Mouse (Mus musculus) limb, embryonic 10.5 days (tissue): ENCODE measurements around the gene Egfl7. TPM values are rescaled to one million over a fixed set of nuclear protein-coding genes. Genes with fewer than 3 reads are reported as not detected.

ENCODE experiments used
- DNase-seq: peaks from one replicate; pipeline ENCODE4 v3.0.0-alpha.2; 2017; ENCODE audit warnings: low spot score
- H3K27ac ChIP-seq: fragments of 300-500 bp; sonication (generic); 2 replicates; pipeline ENCODE4 v1.5.1; 2016; ENCODE audit warnings: mild to moderate bottlenecking
- H3K27me3 ChIP-seq: fragments of 300-500 bp; sonication (generic); 2 replicates; pipeline ENCODE4 v1.6.1; 2016; ENCODE audit warnings: low read depth, mild to moderate bottlenecking; ENCODE audit not compliant: poor library complexity, severe bottlenecking
- H3K36me3 ChIP-seq: fragments of 300-500 bp; sonication (generic); 2 replicates; pipeline ENCODE4 v1.6.1; 2016; ENCODE audit warnings: mild to moderate bottlenecking, moderate library complexity
- H3K4me1 ChIP-seq: fragments of 300-500 bp; sonication (generic); 2 replicates; pipeline ENCODE4 v1.6.1; 2016
- H3K4me3 ChIP-seq: fragments of 300-500 bp; sonication (generic); 2 replicates; pipeline ENCODE4 v1.5.1; 2016; ENCODE audit warnings: mild to moderate bottlenecking, moderate library complexity
- H3K9me3 ChIP-seq: fragments of 300-500 bp; sonication (generic); replicated peaks from 2 replicates; pipeline ENCODE4 v1.6.1; 2016; ENCODE audit warnings: mild to moderate bottlenecking
- WGBS: fragments of 180-500 bp; shearing (Covaris S2); methylation state at CpG from one replicate; pipeline ENCODE4 v1.1.7; 2016; 5-methylcytosine and 5-hydroxymethylcytosine counted together
- polyA plus RNA-seq: library from polyadenylated mRNA; unstranded; fragments of >200 nt; fragmentation: Nextera tagmentation; extraction: Ambion mirVana; gene quantifications from 2 replicates; pipeline ENCODE4 v1.2.1, GENCODE M21; 2016

Gene Egfl7
- polyA plus RNA-seq, 1 experiment from 2014 or later, result 97.2 TPM

GRCm38 (mm10) chr2:26628792-26629437 lies 49.1 kb downstream of the Egfl7 start:
- peak; percentile 64 for DNase-seq
- Histone ChIP-seq H3K36me3 (peaks cover 23% of the 10 kb centered on the region), H3K4me1 (peaks cover 45% of the 10 kb centered on the region), H3K27me3 (peaks cover 11% of the 10 kb centered on the region; the same call in 1 of the 2 replicates), H3K9me3 (no peaks in the 10 kb centered on the region), H3K4me3 (peak overlapping the region; percentile 78), H3K27ac (peak overlapping the region; percentile 93)
- WGBS, result 21% methylated on average over 5 of the region's 5 CpGs

- no peak overlapping the region for H3K27ac ChIP-seq
- H3K27me3 ChIP-seq, result no peaks in the 10 kb centered on the region
- H3K4me1 ChIP-seq, result peaks cover 63% of the 10 kb centered on the region
- H3K4me3 ChIP-seq, result no peak overlapping the region
- no peaks in the 10 kb centered on the region for H3K9me3 ChIP-seq
- DNase-seq, result no peak
- peaks cover 61% of the 10 kb centered on the region for H3K36me3 ChIP-seq
- 90% methylated on average over 16 of the region's 16 CpGs for WGBS
Measured at GRCm38 (mm10) chr2:26632541-26633395, 53.0 kb downstream of the Egfl7 start.

GRCm38 (mm10) chr2:26633953-26634530 lies 54.2 kb downstream of the Egfl7 start:
- peaks cover 63% of the 10 kb centered on the region for H3K4me1 ChIP-seq
- H3K27ac ChIP-seq, result no peak overlapping the region
- no peaks in the 10 kb centered on the region for H3K27me3 ChIP-seq
- H3K9me3 ChIP-seq, result no peaks in the 10 kb centered on the region
- no peak for DNase-seq
- 76% methylated on average over 4 of the region's 4 CpGs for WGBS
- H3K36me3 ChIP-seq, result peaks cover 74% of the 10 kb centered on the region
- no peak overlapping the region for H3K4me3 ChIP-seq

- 66% methylated on average over 12 of the region's 12 CpGs for WGBS
- Histone ChIP-seq H3K36me3 (peaks cover 76% of the 10 kb centered on the region), H3K4me1 (peaks cover 58% of the 10 kb centered on the region), H3K4me3 (peak overlapping the region; percentile 6; the same call in 1 of the 2 replicates), H3K9me3 (no peaks in the 10 kb centered on the region), H3K27me3 (no peaks in the 10 kb centered on the region), H3K27ac (no peak overlapping the region; the same call in 1 of the 2 replicates)
- no peak for DNase-seq
Measured at GRCm38 (mm10) chr2:26634629-26635488, 55.0 kb downstream of the Egfl7 start.

GRCm38 (mm10) chr2:26635489-26636324 lies 55.9 kb downstream of the Egfl7 start:
- Histone ChIP-seq H3K36me3 (peaks cover 76% of the 10 kb centered on the region), H3K4me1 (peaks cover 56% of the 10 kb centered on the region), H3K4me3 (no peak overlapping the region), H3K27me3 (no peaks in the 10 kb centered on the region), H3K9me3 (no peaks in the 10 kb centered on the region), H3K27ac (no peak overlapping the region)
- no peak for DNase-seq
- WGBS, result 72% methylated on average over 21 of the region's 21 CpGs

GRCm38 (mm10) chr2:26636325-26636635 lies 56.5 kb downstream of the Egfl7 start:
- Histone ChIP-seq H3K9me3 (no peaks in the 10 kb centered on the region), H3K27ac (no peak overlapping the region), H3K27me3 (no peaks in the 10 kb centered on the region), H3K36me3 (peaks cover 76% of the 10 kb centered on the region), H3K4me3 (no peak overlapping the region), H3K4me1 (peaks cover 55% of the 10 kb centered on the region)
- DNase-seq, result no peak
- 59% methylated on average over 2 of the region's 2 CpGs for WGBS

- Histone ChIP-seq H3K27ac (no peak overlapping the region), H3K27me3 (no peaks in the 10 kb centered on the region), H3K4me1 (peaks cover 53% of the 10 kb centered on the region), H3K4me3 (peak overlapping the region; percentile 79), H3K36me3 (peaks cover 68% of the 10 kb centered on the region), H3K9me3 (no peaks in the 10 kb centered on the region)
- 86% methylated on average over 4 of the region's 4 CpGs for WGBS
- no peak for DNase-seq
Measured at GRCm38 (mm10) chr2:26637316-26637932, 57.6 kb downstream of the Egfl7 start.

GRCm38 (mm10) chr2:26638039-26638438 lies 58.2 kb downstream of the Egfl7 start:
- H3K36me3 ChIP-seq, result peaks cover 61% of the 10 kb centered on the region
- H3K4me1 ChIP-seq, result peaks cover 48% of the 10 kb centered on the region
- peak overlapping the region; percentile 79 for H3K4me3 ChIP-seq
- WGBS, result 91% methylated on average over 5 of the region's 5 CpGs
- no peak for DNase-seq
- H3K27ac ChIP-seq, result peak overlapping the region; percentile 97; the same call in 1 of the 2 replicates
- no peaks in the 10 kb centered on the region for H3K27me3 ChIP-seq
- H3K9me3 ChIP-seq, result no peaks in the 10 kb centered on the region

- Histone ChIP-seq H3K36me3 (peaks cover 57% of the 10 kb centered on the region), H3K9me3 (no peaks in the 10 kb centered on the region), H3K4me1 (peaks cover 45% of the 10 kb centered on the region), H3K27me3 (no peaks in the 10 kb centered on the region), H3K4me3 (peak overlapping the region; percentile 79), H3K27ac (peak overlapping the region; percentile 97; the same call in 1 of the 2 replicates)
- DNase-seq, result no peak
- 71% methylated on average over 5 of the region's 5 CpGs for WGBS
Measured at GRCm38 (mm10) chr2:26638572-26638971, 58.8 kb downstream of the Egfl7 start.

- peak; percentile 56 for DNase-seq
- H3K9me3 ChIP-seq, result no peaks in the 10 kb centered on the region
- H3K4me1 ChIP-seq, result peaks cover 45% of the 10 kb centered on the region
- H3K36me3 ChIP-seq, result peaks cover 52% of the 10 kb centered on the region
- WGBS, result 10% methylated on average over 8 of the region's 8 CpGs
- peak overlapping the region; percentile 97 for H3K27ac ChIP-seq
- H3K4me3 ChIP-seq, result peak overlapping the region; percentile 79
- H3K27me3 ChIP-seq, result no peaks in the 10 kb centered on the region
Measured at GRCm38 (mm10) chr2:26639083-26639482, 59.3 kb downstream of the Egfl7 start.
